Mouse (Mus musculus): ENCODE data around the gene Lpin2. TPM values are rescaled to one million over a fixed set of nuclear protein-coding genes. Genes with fewer than 3 reads are reported as not detected.

The Lpin2 gene
- polyA plus RNA-seq, 1 experiment from 2014 or later, result 15.1 TPM

GRCm38 (mm10) chr17:71144322-71145116 is 37.8 kb upstream of the Lpin2 start:
- Histone ChIP-seq H3K4me1 (ENCODE audit: control insufficient read depth, insufficient read depth, low read length) (no peaks in the 10 kb centered on the region), H3K27me3 (ENCODE audit: control insufficient read depth, insufficient read depth, low read length) (no peaks in the 10 kb centered on the region), H3K9me3 (replicated peaks; ENCODE audit: control insufficient read depth, low read length) (no peaks in the 10 kb centered on the region), H3K4me3 (ENCODE audit: low read length) (no peak overlapping the region), H3K27ac (ENCODE audit: low read length) (no peak overlapping the region), H3K9ac (ENCODE audit: low read length) (no peak overlapping the region), H3K4me2 (ENCODE audit: low read depth, low read length) (no peak overlapping the region), H3K36me3 (ENCODE audit: control insufficient read depth, insufficient read depth) (no peaks in the 10 kb centered on the region)
- WGBS, result 83% methylated on average over 19 of the region's 19 CpGs
- ATAC-seq (replicated peaks; ENCODE audit: extremely low read depth, insufficient read depth, low FRiP score), result no peak

- 89% methylated on average over 1 of the region's 1 CpGs for WGBS
- no peak overlapping the region for H3K4me2 ChIP-seq (ENCODE audit: low read depth, low read length)
- no peaks in the 10 kb centered on the region for H3K36me3 ChIP-seq (ENCODE audit: control insufficient read depth, insufficient read depth)
- no peak overlapping the region for H3K27ac ChIP-seq (ENCODE audit: low read length)
- no peak for ATAC-seq (replicated peaks; ENCODE audit: extremely low read depth, insufficient read depth, low FRiP score)
- H3K4me1 ChIP-seq (ENCODE audit: control insufficient read depth, insufficient read depth, low read length), result no peaks in the 10 kb centered on the region
- no peak overlapping the region for H3K9ac ChIP-seq (ENCODE audit: low read length)
- no peaks in the 10 kb centered on the region for H3K27me3 ChIP-seq (ENCODE audit: control insufficient read depth, insufficient read depth, low read length)
- H3K4me3 ChIP-seq (ENCODE audit: low read length), result no peak overlapping the region
- no peaks in the 10 kb centered on the region for H3K9me3 ChIP-seq (replicated peaks; ENCODE audit: control insufficient read depth, low read length)
Observed at GRCm38 (mm10) chr17:71145248-71145961, 37.0 kb upstream of the Lpin2 start.

- H3K9me3 ChIP-seq (replicated peaks; ENCODE audit: control insufficient read depth, low read length), result no peaks in the 10 kb centered on the region
- H3K4me3 ChIP-seq (ENCODE audit: low read length), result no peak overlapping the region
- no peak overlapping the region for H3K9ac ChIP-seq (ENCODE audit: low read length)
- no peak overlapping the region for H3K27ac ChIP-seq (ENCODE audit: low read length)
- no peaks in the 10 kb centered on the region for H3K4me1 ChIP-seq (ENCODE audit: control insufficient read depth, insufficient read depth, low read length)
- no peak overlapping the region for H3K4me2 ChIP-seq (ENCODE audit: low read depth, low read length)
- no peaks in the 10 kb centered on the region for H3K36me3 ChIP-seq (ENCODE audit: control insufficient read depth, insufficient read depth)
- 51% methylated on average over 4 of the region's 4 CpGs for WGBS
- ATAC-seq (replicated peaks; ENCODE audit: extremely low read depth, insufficient read depth, low FRiP score), result no peak
- no peaks in the 10 kb centered on the region for H3K27me3 ChIP-seq (ENCODE audit: control insufficient read depth, insufficient read depth, low read length)
Observed at GRCm38 (mm10) chr17:71153356-71153755, 29.0 kb upstream of the Lpin2 start.

GRCm38 (mm10) chr17:71155271-71155670 is 27.1 kb upstream of the Lpin2 start:
- no peak overlapping the region for H3K9ac ChIP-seq (ENCODE audit: low read length)
- H3K27ac ChIP-seq (ENCODE audit: low read length), result no peak overlapping the region
- H3K4me3 ChIP-seq (ENCODE audit: low read length), result no peak overlapping the region
- H3K27me3 ChIP-seq (ENCODE audit: control insufficient read depth, insufficient read depth, low read length), result no peaks in the 10 kb centered on the region
- H3K9me3 ChIP-seq (replicated peaks; ENCODE audit: control insufficient read depth, low read length), result no peaks in the 10 kb centered on the region
- ATAC-seq (replicated peaks; ENCODE audit: extremely low read depth, insufficient read depth, low FRiP score), result no peak
- no peaks in the 10 kb centered on the region for H3K4me1 ChIP-seq (ENCODE audit: control insufficient read depth, insufficient read depth, low read length)
- WGBS, result 48% methylated on average over 1 of the region's 1 CpGs
- H3K36me3 ChIP-seq (ENCODE audit: control insufficient read depth, insufficient read depth), result no peaks in the 10 kb centered on the region
- H3K4me2 ChIP-seq (ENCODE audit: low read depth, low read length), result no peak overlapping the region

- H3K4me1 ChIP-seq (ENCODE audit: control insufficient read depth, insufficient read depth, low read length), result no peaks in the 10 kb centered on the region
- no peak overlapping the region for H3K4me3 ChIP-seq (ENCODE audit: low read length)
- no peaks in the 10 kb centered on the region for H3K9me3 ChIP-seq (replicated peaks; ENCODE audit: control insufficient read depth, low read length)
- no peak overlapping the region for H3K4me2 ChIP-seq (ENCODE audit: low read depth, low read length)
- no peak for ATAC-seq (replicated peaks; ENCODE audit: extremely low read depth, insufficient read depth, low FRiP score)
- no peak overlapping the region for H3K9ac ChIP-seq (ENCODE audit: low read length)
- no peaks in the 10 kb centered on the region for H3K27me3 ChIP-seq (ENCODE audit: control insufficient read depth, insufficient read depth, low read length)
- H3K27ac ChIP-seq (ENCODE audit: low read length), result no peak overlapping the region
- 34% methylated on average over 4 of the region's 4 CpGs for WGBS
- H3K36me3 ChIP-seq (ENCODE audit: control insufficient read depth, insufficient read depth), result no peaks in the 10 kb centered on the region
Observed at GRCm38 (mm10) chr17:71159152-71159567, 23.2 kb upstream of the Lpin2 start.

GRCm38 (mm10) chr17:71159720-71160119 is 22.6 kb upstream of the Lpin2 start:
- Histone ChIP-seq H3K27ac (ENCODE audit: low read length) (no peak overlapping the region), H3K4me1 (ENCODE audit: control insufficient read depth, insufficient read depth, low read length) (no peaks in the 10 kb centered on the region), H3K4me2 (ENCODE audit: low read depth, low read length) (no peak overlapping the region), H3K9ac (ENCODE audit: low read length) (no peak overlapping the region), H3K36me3 (ENCODE audit: control insufficient read depth, insufficient read depth) (no peaks in the 10 kb centered on the region), H3K9me3 (replicated peaks; ENCODE audit: control insufficient read depth, low read length) (no peaks in the 10 kb centered on the region), H3K4me3 (ENCODE audit: low read length) (no peak overlapping the region), H3K27me3 (ENCODE audit: control insufficient read depth, insufficient read depth, low read length) (no peaks in the 10 kb centered on the region)
- no peak for ATAC-seq (replicated peaks; ENCODE audit: extremely low read depth, insufficient read depth, low FRiP score)
- WGBS, result 73% methylated on average over 8 of the region's 8 CpGs

GRCm38 (mm10) chr17:71160244-71160995 is 21.9 kb upstream of the Lpin2 start:
- H3K27ac ChIP-seq (ENCODE audit: low read length), result no peak overlapping the region
- no peak for ATAC-seq (replicated peaks; ENCODE audit: extremely low read depth, insufficient read depth, low FRiP score)
- no peaks in the 10 kb centered on the region for H3K36me3 ChIP-seq (ENCODE audit: control insufficient read depth, insufficient read depth)
- 85% methylated on average over 8 of the region's 8 CpGs for WGBS
- H3K27me3 ChIP-seq (ENCODE audit: control insufficient read depth, insufficient read depth, low read length), result no peaks in the 10 kb centered on the region
- no peaks in the 10 kb centered on the region for H3K4me1 ChIP-seq (ENCODE audit: control insufficient read depth, insufficient read depth, low read length)
- H3K9me3 ChIP-seq (replicated peaks; ENCODE audit: control insufficient read depth, low read length), result no peaks in the 10 kb centered on the region
- H3K9ac ChIP-seq (ENCODE audit: low read length), result no peak overlapping the region
- H3K4me3 ChIP-seq (ENCODE audit: low read length), result no peak overlapping the region
- no peak overlapping the region for H3K4me2 ChIP-seq (ENCODE audit: low read depth, low read length)

GRCm38 (mm10) chr17:71164991-71165390 is 17.4 kb upstream of the Lpin2 start:
- Histone ChIP-seq H3K27me3 (ENCODE audit: control insufficient read depth, insufficient read depth, low read length) (no peaks in the 10 kb centered on the region), H3K4me3 (ENCODE audit: low read length) (no peak overlapping the region), H3K4me1 (ENCODE audit: control insufficient read depth, insufficient read depth, low read length) (no peaks in the 10 kb centered on the region), H3K27ac (ENCODE audit: low read length) (no peak overlapping the region), H3K9ac (ENCODE audit: low read length) (no peak overlapping the region), H3K36me3 (ENCODE audit: control insufficient read depth, insufficient read depth) (no peaks in the 10 kb centered on the region), H3K4me2 (ENCODE audit: low read depth, low read length) (no peak overlapping the region), H3K9me3 (replicated peaks; ENCODE audit: control insufficient read depth, low read length) (no peaks in the 10 kb centered on the region)
- no peak for ATAC-seq (replicated peaks; ENCODE audit: extremely low read depth, insufficient read depth, low FRiP score)
- WGBS, result 59% methylated on average over 6 of the region's 6 CpGs

All from heart, embryonic 16.5 days (tissue).